Mouse (Mus musculus) forebrain, embryonic 11.5 days (tissue): ENCODE measurements around the gene 4921511M17Rik. TPM values are rescaled to one million over a fixed set of nuclear protein-coding genes. Genes with fewer than 3 reads are reported as not detected.
"Not testable (repeated sequence)": the region's sequence is repeated elsewhere in the genome, so short reads cannot be mapped to it uniquely, and the experiment has no call there.

Experiments used
- ATAC-seq: fragments of 200-750 bp; cut with Nextera tagmentation; replicated peaks from 2 replicates; pipeline ENCODE4 v1.8.0; 2017; ENCODE audit warnings: moderate TSS enrichment; ENCODE audit not compliant: low FRiP score
- DNase-seq: peaks from one replicate; pipeline ENCODE4 v3.0.0-alpha.2; 2017; ENCODE audit warnings: low spot score
- H3K27ac ChIP-seq: fragments of 300-500 bp; sonication (generic); 2 replicates; pipeline ENCODE4 v1.5.1; 2014; ENCODE audit warnings: low read depth, low read length
- H3K27me3 ChIP-seq: fragments of 300-500 bp; sonication (generic); 2 replicates; pipeline ENCODE4 v1.6.1; 2014; ENCODE audit warnings: mild to moderate bottlenecking, low read length, mixed read lengths; ENCODE audit not compliant: control insufficient read depth, insufficient read depth
- H3K36me3 ChIP-seq: fragments of 300-500 bp; sonication (generic); 2 replicates; pipeline ENCODE4 v1.6.1; 2014; ENCODE audit warnings: mild to moderate bottlenecking, low read length, moderate library complexity, mixed read lengths; ENCODE audit not compliant: control insufficient read depth, insufficient read depth
- H3K4me1 ChIP-seq: fragments of 300-500 bp; sonication (generic); replicated peaks from 2 replicates; pipeline ENCODE4 v1.6.1; 2014; ENCODE audit warnings: low read length, mixed read lengths; ENCODE audit not compliant: control insufficient read depth, insufficient read depth
- H3K4me2 ChIP-seq: fragments of 300-500 bp; sonication (generic); 2 replicates; pipeline ENCODE4 v1.6.1; 2014; ENCODE audit warnings: low read depth, mild to moderate bottlenecking, low read length, moderate library complexity, mixed read lengths; ENCODE audit not compliant: severe bottlenecking
- H3K4me3 ChIP-seq: fragments of 300-500 bp; sonication (generic); 2 replicates; pipeline ENCODE4 v1.5.1; 2014; ENCODE audit warnings: low read depth, low read length
- H3K9ac ChIP-seq: fragments of 300-500 bp; sonication (generic); 2 replicates; pipeline ENCODE4 v1.6.1; 2014; ENCODE audit warnings: low read length
- H3K9me3 ChIP-seq: fragments of 300-500 bp; sonication (generic); 2 replicates; pipeline ENCODE4 v1.6.1; 2016; ENCODE audit warnings: low read length, mixed read lengths; ENCODE audit not compliant: control insufficient read depth
- WGBS: fragments of 180-500 bp; shearing (Covaris S2); extraction: QIAGEN DNeasy Blood & Tissue Kit; methylation state at CpG from one replicate; pipeline ENCODE4 v1.1.7; 2014; 5-methylcytosine and 5-hydroxymethylcytosine counted together
- polyA plus RNA-seq: library from polyadenylated mRNA; unstranded; fragments of >200 nt; fragmentation: Nextera tagmentation; extraction: Ambion mirVana; gene quantifications from 2 replicates; pipeline ENCODE4 v1.2.1, GENCODE M21; 2014

Gene 4921511M17Rik
- not detected in 2 replicates for polyA plus RNA-seq

DNA sequence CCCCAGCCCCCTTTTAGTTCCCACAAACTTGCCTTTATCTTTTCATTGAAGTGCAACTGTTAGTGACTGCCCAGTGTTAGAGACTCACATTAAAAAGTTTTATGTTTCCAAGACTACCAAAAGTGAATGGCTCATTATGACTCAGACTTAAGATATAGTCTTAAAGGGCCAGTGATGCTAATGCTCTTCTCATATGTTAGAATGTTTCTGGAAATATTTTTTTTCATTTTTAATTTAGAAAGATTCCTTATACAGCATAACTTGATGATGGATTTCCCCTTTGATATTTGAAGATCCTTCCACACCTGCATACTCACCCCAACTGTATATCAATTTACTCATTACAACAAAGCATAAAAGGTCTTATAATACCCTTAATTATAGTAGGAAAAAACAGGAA, at the start of gene 4921511M17Rik:
Gene 4921511M17Rik (minus strand): TSS at position 101 of the 400 bp plus-strand sequence.
- not testable (repeated sequence) for H3K4me1 ChIP-seq, H3K9me3 ChIP-seq, H3K27me3 ChIP-seq, H3K27ac ChIP-seq, DNase-seq, H3K36me3 ChIP-seq, H3K9ac ChIP-seq, H3K4me2 ChIP-seq, H3K4me3 ChIP-seq, ATAC-seq

DNA sequence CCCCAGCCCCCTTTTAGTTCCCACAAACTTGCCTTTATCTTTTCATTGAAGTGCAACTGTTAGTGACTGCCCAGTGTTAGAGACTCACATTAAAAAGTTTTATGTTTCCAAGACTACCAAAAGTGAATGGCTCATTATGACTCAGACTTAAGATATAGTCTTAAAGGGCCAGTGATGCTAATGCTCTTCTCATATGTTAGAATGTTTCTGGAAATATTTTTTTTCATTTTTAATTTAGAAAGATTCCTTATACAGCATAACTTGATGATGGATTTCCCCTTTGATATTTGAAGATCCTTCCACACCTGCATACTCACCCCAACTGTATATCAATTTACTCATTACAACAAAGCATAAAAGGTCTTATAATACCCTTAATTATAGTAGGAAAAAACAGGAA, 21.3 kb upstream of the 4921511M17Rik start, which contains the start of gene Gm10057:
Gene Gm10057 (minus strand): TSS at position 101 of the 400 bp plus-strand sequence.
- not testable (repeated sequence) for H3K4me2 ChIP-seq, ATAC-seq, H3K27me3 ChIP-seq, H3K9me3 ChIP-seq, H3K4me1 ChIP-seq, H3K9ac ChIP-seq, H3K36me3 ChIP-seq, H3K27ac ChIP-seq, H3K4me3 ChIP-seq, DNase-seq

DNA sequence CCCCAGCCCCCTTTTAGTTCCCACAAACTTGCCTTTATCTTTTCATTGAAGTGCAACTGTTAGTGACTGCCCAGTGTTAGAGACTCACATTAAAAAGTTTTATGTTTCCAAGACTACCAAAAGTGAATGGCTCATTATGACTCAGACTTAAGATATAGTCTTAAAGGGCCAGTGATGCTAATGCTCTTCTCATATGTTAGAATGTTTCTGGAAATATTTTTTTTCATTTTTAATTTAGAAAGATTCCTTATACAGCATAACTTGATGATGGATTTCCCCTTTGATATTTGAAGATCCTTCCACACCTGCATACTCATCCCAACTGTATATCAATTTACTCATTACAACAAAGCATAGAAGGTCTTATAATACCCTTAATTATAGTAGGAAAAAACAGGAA, 21.1 kb downstream of the 4921511M17Rik start, which contains the start of gene Samt1:
Gene Samt1 (minus strand): TSS at position 101 of the 400 bp plus-strand sequence.
- H3K4me2 ChIP-seq, H3K4me1 ChIP-seq, H3K27me3 ChIP-seq, H3K4me3 ChIP-seq, ATAC-seq, H3K9ac ChIP-seq, H3K9me3 ChIP-seq, DNase-seq, H3K27ac ChIP-seq, H3K36me3 ChIP-seq: not testable (repeated sequence)

DNA sequence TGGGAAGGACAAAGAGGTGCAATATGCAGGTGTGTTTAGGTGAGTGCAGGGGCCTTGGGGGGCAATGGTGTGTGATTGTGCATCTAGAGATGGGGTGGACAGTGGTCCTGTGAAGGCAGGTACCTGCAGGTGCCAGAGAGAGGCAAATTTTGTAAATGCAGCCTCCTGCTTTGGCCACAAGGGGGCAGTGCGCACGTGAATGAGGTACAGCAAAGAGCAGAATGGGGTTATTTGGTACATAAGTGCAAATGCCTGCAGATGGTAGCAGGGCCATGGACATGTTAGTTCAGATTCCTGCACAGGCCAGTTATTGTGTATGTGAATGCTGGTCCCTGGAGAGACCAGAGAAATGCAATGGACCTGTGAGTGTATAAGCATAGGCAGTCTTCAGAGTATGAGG, 56.7 kb downstream of the 4921511M17Rik start:
- H3K27ac ChIP-seq, DNase-seq, H3K36me3 ChIP-seq, H3K9me3 ChIP-seq, H3K4me3 ChIP-seq, H3K27me3 ChIP-seq, H3K4me2 ChIP-seq, H3K4me1 ChIP-seq, H3K9ac ChIP-seq: not testable (repeated sequence)
- no CpG with 5 or more reads among the region's 2 CpGs for WGBS
- peak; percentile 36 for ATAC-seq

DNA sequence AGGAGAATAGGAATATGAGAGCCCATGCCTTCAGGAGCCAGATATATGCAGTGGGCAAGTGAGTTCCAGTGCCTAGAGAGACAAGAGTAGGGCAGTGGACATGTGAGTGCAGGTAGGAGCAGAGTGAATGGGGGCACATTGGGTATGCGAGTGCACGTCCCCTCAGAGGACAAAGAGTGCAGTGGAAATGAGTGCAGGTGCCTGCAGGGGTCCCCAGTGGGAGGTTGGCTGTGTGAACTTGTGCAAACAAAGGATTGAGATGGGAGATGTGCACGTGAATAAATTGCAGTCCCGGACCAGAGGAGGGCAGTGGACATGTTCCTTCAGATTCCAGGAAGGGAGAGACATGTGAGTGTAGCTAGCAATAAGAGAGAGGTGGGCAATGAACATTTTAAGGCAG, 57.2 kb downstream of the 4921511M17Rik start:
- H3K36me3 ChIP-seq, H3K4me2 ChIP-seq, ATAC-seq, DNase-seq, H3K27me3 ChIP-seq, H3K4me1 ChIP-seq, H3K9ac ChIP-seq, H3K27ac ChIP-seq, H3K9me3 ChIP-seq, H3K4me3 ChIP-seq: not testable (repeated sequence)
- WGBS, result 16% methylated on average over 4 of the region's 4 CpGs

DNA sequence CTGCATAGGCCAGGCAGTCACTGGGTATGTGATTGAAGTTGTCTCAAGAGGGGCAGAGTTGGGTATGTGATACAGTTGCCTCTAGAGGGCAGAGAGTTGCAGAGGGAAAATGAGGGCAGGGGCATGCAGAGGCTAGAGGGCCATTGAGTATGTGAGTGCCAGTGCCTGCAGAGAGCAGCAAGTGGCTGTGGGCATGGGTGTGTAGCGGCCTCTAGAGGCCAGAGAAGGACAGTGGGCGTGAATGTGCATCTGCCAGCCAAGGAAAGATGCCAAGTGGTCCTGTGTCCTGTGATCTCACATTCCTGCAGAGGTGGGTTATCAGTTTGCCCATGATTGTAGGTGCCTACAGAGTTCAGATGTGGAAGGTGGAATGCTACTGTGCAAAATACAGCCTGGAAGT, 59.2 kb downstream of the 4921511M17Rik start:
- Histone ChIP-seq H3K27me3 (no peaks in the 10 kb centered on the region), H3K4me1 (no peaks in the 10 kb centered on the region), H3K4me3 (no peak overlapping the region), H3K4me2 (no peak overlapping the region), H3K9ac (no peak overlapping the region), H3K9me3 (no peaks in the 10 kb centered on the region), H3K27ac (no peak overlapping the region), H3K36me3 (no peaks in the 10 kb centered on the region)
- WGBS, result 26% methylated on average over 2 of the region's 2 CpGs
- ATAC-seq (no peak), DNase-seq (no peak)

Other genes starting within 250 kb of the 4921511M17Rik start
- gene Spin2c, start 201.6 kb downstream of the 4921511M17Rik start, polyA plus RNA-seq, result 17.4 and 19.3 TPM in 2 replicates
- gene Samt1, start 21.2 kb downstream of the 4921511M17Rik start, polyA plus RNA-seq, result not detected in 2 replicates
- not detected in 2 replicates for gene Gm10057, start 21.2 kb upstream of the 4921511M17Rik start, polyA plus RNA-seq
- gene Gm15140, start 86.9 kb upstream of the 4921511M17Rik start, polyA plus RNA-seq, result not detected in 2 replicates